ENCODE assay signal across 9 mouse cellular contexts in the genomic region with DNA sequence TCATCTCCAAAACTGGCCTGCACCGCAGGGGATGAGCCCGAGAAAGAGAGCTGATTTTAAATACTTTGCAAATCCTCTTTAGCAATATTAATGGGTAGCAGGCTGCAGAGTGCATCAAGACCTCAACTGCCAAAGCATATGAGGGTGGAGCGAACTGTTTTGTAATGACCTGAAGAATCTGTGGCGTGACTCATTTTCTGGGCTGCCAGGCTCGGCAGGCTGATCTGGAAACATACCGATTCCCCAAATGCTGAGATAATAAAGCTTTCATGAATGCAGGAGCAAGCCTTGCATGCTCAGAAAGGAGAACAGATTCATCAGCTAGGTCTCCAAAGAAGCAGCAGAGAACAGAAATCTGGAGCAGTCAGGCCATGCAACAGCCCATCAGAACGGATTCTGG.
DNase-seq lines count a peak whose midpoint lies in the region; ATAC-seq and TF ChIP-seq lines count a peak whose summit lies in the region.
"Had no signal": no experiment of that assay in that cellular context is flagged by ENCODE, and none has a peak within 500 bp of the region (broad histone marks: within the 10 kb centered on the region; RNA-seq: fewer than 3 reads in every experiment).

No protein-coding gene starts in this region.

- no peaks in the 10 kb centered on the region for H3K36me3 ChIP-seq in hindbrain, postnatal 0 days (ENCODE audit: insufficient read depth, low read length)
- no peaks in the 10 kb centered on the region for H3K36me3 ChIP-seq in hindbrain, embryonic 13.5 days
- no peaks in the 10 kb centered on the region for H3K36me3 ChIP-seq in kidney, adult 2 months (ENCODE audit: control insufficient read depth, insufficient read depth, low read length)
- H3K36me3 ChIP-seq in forebrain, postnatal 0 days (ENCODE audit: insufficient read depth), result no peaks in the 10 kb centered on the region
- H3K36me3 ChIP-seq: embryonic facial prominence, embryonic 13.5 days; midbrain, embryonic 12.5 days had no signal

- H3K27me3 ChIP-seq in hindbrain, postnatal 0 days (ENCODE audit: insufficient read depth, low read length), result no peaks in the 10 kb centered on the region
- no peaks in the 10 kb centered on the region for H3K27me3 ChIP-seq in hindbrain, embryonic 13.5 days
- no peaks in the 10 kb centered on the region for H3K27me3 ChIP-seq in kidney, adult 2 months (replicated peaks; ENCODE audit: control insufficient read depth, insufficient read depth, low read length)
- no peaks in the 10 kb centered on the region for H3K27me3 ChIP-seq in forebrain, postnatal 0 days (ENCODE audit: insufficient read depth, low read length)
- H3K27me3 ChIP-seq: embryonic facial prominence, embryonic 13.5 days; midbrain, embryonic 12.5 days had no signal

- TF ChIP-seq CTCF in hindbrain, postnatal 0 days (IDR thresholded peaks at IDR 0.05; ENCODE audit: low read depth), result no peak
- TF ChIP-seq CTCF in kidney, adult 2 months (conservative IDR thresholded peaks at IDR 0.05; ENCODE audit: insufficient read depth, insufficient read length, low read depth, low read length), result no peak
- no peak for TF ChIP-seq CTCF in forebrain, postnatal 0 days (IDR thresholded peaks at IDR 0.05; ENCODE audit: low read depth)

- 55% methylated on average over 7 of the region's 7 CpGs for WGBS in hindbrain, postnatal 0 days
- 82% methylated on average over 7 of the region's 7 CpGs for WGBS in hindbrain, embryonic 13.5 days
- 92% methylated on average over 7 of the region's 7 CpGs for WGBS in kidney, adult 2 months
- WGBS in forebrain, postnatal 0 days, result 60% methylated on average over 7 of the region's 7 CpGs

- H3K4me3 ChIP-seq in hindbrain, postnatal 0 days (ENCODE audit: low read length), result no peak overlapping the region
- H3K4me3 ChIP-seq in hindbrain, embryonic 13.5 days, result no peak overlapping the region
- H3K4me3 ChIP-seq in kidney, adult 2 months (ENCODE audit: insufficient read depth, low read depth, low read length), result no peak overlapping the region
- no peak overlapping the region for H3K4me3 ChIP-seq in forebrain, postnatal 0 days (ENCODE audit: low read depth, low read length)
- H3K4me3 ChIP-seq: embryonic facial prominence, embryonic 13.5 days; midbrain, embryonic 12.5 days had no signal

- no peaks in the 10 kb centered on the region for H3K4me1 ChIP-seq in hindbrain, postnatal 0 days (ENCODE audit: insufficient read depth, low read length)
- H3K4me1 ChIP-seq in hindbrain, embryonic 13.5 days (replicated peaks), result 0 out of 2 replicates have a peak, but pooled peaks cover 4% of the 10 kb centered on the region
- H3K4me1 ChIP-seq in kidney, adult 2 months (ENCODE audit: control insufficient read depth, insufficient read depth, low read length), result no peaks in the 10 kb centered on the region
- H3K4me1 ChIP-seq in forebrain, postnatal 0 days (ENCODE audit: insufficient read depth), result 0 out of 2 replicates have a peak, but pooled peaks cover 5% of the 10 kb centered on the region
- H3K4me1 ChIP-seq: midbrain, embryonic 12.5 days had no signal

- H3K9ac ChIP-seq in hindbrain, postnatal 0 days (replicated peaks; ENCODE audit: low read length), result no peak overlapping the region
- H3K9ac ChIP-seq in hindbrain, embryonic 13.5 days, result no peak overlapping the region
- no peak overlapping the region for H3K9ac ChIP-seq in forebrain, postnatal 0 days
- H3K9ac ChIP-seq: embryonic facial prominence, embryonic 13.5 days; midbrain, embryonic 12.5 days had no signal

- no peak overlapping the region for H3K4me2 ChIP-seq in hindbrain, postnatal 0 days (ENCODE audit: low read depth, low read length)
- H3K4me2 ChIP-seq in hindbrain, embryonic 13.5 days, result no peak overlapping the region
- no peak overlapping the region for H3K4me2 ChIP-seq in forebrain, postnatal 0 days (ENCODE audit: low read depth)
- H3K4me2 ChIP-seq: embryonic facial prominence, embryonic 13.5 days; midbrain, embryonic 12.5 days had no signal

- no peak overlapping the region for H3K27ac ChIP-seq in hindbrain, postnatal 0 days
- H3K27ac ChIP-seq in hindbrain, embryonic 13.5 days, result no peak overlapping the region
- H3K27ac ChIP-seq in kidney, adult 2 months (ENCODE audit: insufficient read depth, low read depth, low read length), result no peak overlapping the region
- H3K27ac ChIP-seq in forebrain, postnatal 0 days (ENCODE audit: low read depth, low read length), result no peak overlapping the region
- H3K27ac ChIP-seq: embryonic facial prominence, embryonic 13.5 days; midbrain, embryonic 12.5 days had no signal

- no peaks in the 10 kb centered on the region for H3K9me3 ChIP-seq in hindbrain, postnatal 0 days (ENCODE audit: low read length)
- no peaks in the 10 kb centered on the region for H3K9me3 ChIP-seq in hindbrain, embryonic 13.5 days
- no peaks in the 10 kb centered on the region for H3K9me3 ChIP-seq in forebrain, postnatal 0 days (ENCODE audit: low read length)
- H3K9me3 ChIP-seq: embryonic facial prominence, embryonic 13.5 days; midbrain, embryonic 12.5 days had no signal

- DNase-seq in hindbrain, postnatal 0 days (ENCODE audit: low spot score), result peak; percentile 24
- DNase-seq in NIH3T3 (ENCODE audit: low read depth), result peak; percentile 88
- peak; percentile 60 for DNase-seq in gastrocnemius, adult 18-20 months (ENCODE audit: low spot score)
- peak; percentile 34 for DNase-seq in layer of hippocampus, adult 9-11 months
- no peak for DNase-seq in kidney, adult 2 months
- DNase-seq in forebrain, postnatal 0 days, result no peak

- no peak for TF ChIP-seq POLR2A in kidney, adult 2 months (IDR thresholded peaks at IDR 0.05; ENCODE audit: low read depth, low read length)

- no peak for ATAC-seq in hindbrain, postnatal 0 days
- ATAC-seq in hindbrain, embryonic 13.5 days (ENCODE audit: low FRiP score), result no peak
- no peak for ATAC-seq in forebrain, postnatal 0 days

Comparison
In these comparisons a context has a peak if more than half of its experiments do, and no peak if none do; other contexts are left out.
1. DNase-seq: peak in hindbrain, postnatal 0 days (single experiment), NIH3T3 (single experiment), gastrocnemius, adult 18-20 months (single experiment) and layer of hippocampus, adult 9-11 months (single experiment); none in kidney, adult 2 months (single experiment) and forebrain, postnatal 0 days (single experiment).